Mouse (Mus musculus): Measurements from ENCODE around the gene Ypel1.

DNA sequence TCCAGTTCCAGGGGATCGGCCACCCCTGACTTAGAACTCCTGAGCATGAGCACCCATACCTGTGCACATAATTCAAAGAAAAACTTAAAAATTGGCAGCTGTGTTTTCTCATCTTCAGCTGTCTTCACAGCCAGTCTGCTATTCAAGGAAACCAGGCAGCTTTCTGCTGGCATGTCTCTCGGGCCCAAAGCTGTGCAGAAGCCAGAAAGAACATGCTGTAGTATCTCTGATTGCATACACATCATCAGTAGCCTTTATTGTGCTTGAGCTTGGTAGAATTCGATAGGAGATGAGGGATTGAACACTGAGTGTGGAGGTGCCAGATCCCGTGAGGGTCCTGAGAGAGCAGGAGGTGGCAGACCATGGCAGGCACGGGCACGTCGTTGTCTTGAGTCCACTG is 3.5 kb downstream of the Ypel1 start:
- TF ChIP-seq CTCF (IDR thresholded peaks at IDR 0.05; ENCODE audit: borderline replicate concordance, insufficient read depth, low read length) = no peak
- no peak for TF ChIP-seq POLR2A (IDR thresholded peaks at IDR 0.05; ENCODE audit: low read depth, low read length)

Data from embryonic fibroblast, embryonic 13.5 days (primary cell).